ENCODE assay signal across 11 mouse cellular contexts in the genomic region with DNA sequence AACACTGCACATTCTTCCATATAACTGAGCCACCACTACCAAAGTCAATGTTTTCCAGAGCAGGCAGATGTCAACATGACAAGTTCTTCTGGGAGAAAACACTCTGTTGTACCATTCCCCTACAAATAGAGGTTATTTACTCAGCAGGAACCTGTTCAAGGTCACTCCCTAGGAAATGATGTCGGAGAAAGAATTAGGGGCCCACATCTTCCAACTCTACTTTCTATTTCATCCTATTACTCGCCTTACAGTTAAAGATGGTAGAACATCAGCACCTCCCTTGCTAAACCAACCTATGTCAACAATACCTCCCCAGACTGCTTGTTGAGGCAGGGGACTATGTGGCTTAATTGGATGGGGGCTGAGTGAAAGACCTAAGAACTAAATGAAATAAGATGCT. TPM values are rescaled to one million over a fixed set of nuclear protein-coding genes. Genes with fewer than 3 reads are reported as not detected.
DNase-seq lines count a peak whose midpoint lies in the region; ATAC-seq and TF ChIP-seq lines count a peak whose summit lies in the region.
"Had no signal": no experiment of that assay in that cellular context is flagged by ENCODE, and none has a peak within 500 bp of the region (broad histone marks: within the 10 kb centered on the region; RNA-seq: fewer than 3 reads in every experiment).

A gene (plus strand): TSS at position 301 of the 400 bp plus-strand sequence.

- TF ChIP-seq CTCF in heart, postnatal 0 days (IDR thresholded peaks at IDR 0.05; ENCODE audit: low read depth), result no peak

- H3K4me1 ChIP-seq in heart, postnatal 0 days (ENCODE audit: control insufficient read depth, insufficient read depth), result no peaks in the 10 kb centered on the region
- no peaks in the 10 kb centered on the region for H3K4me1 ChIP-seq in embryonic facial prominence, embryonic 10.5 days
- H3K4me1 ChIP-seq in hindbrain, embryonic 16.5 days (ENCODE audit: control insufficient read depth, insufficient read depth, low read depth, low read length), result no peaks in the 10 kb centered on the region
- no peaks in the 10 kb centered on the region for H3K4me1 ChIP-seq in midbrain, embryonic 12.5 days

- H3K36me3 ChIP-seq in heart, postnatal 0 days (replicated peaks; ENCODE audit: control insufficient read depth, insufficient read depth, low read length), result no peaks in the 10 kb centered on the region
- H3K36me3 ChIP-seq in embryonic facial prominence, embryonic 10.5 days (replicated peaks), result no peaks in the 10 kb centered on the region
- no peaks in the 10 kb centered on the region for H3K36me3 ChIP-seq in hindbrain, embryonic 16.5 days (ENCODE audit: control insufficient read depth, insufficient read depth, low read length)
- H3K36me3 ChIP-seq in midbrain, embryonic 12.5 days, result no peaks in the 10 kb centered on the region

- peak within 1 kb of the TSS; percentile 55; the same call in 1 of the 2 replicates for H3K4me3 ChIP-seq in heart, postnatal 0 days (ENCODE audit: low read depth, low read length)
- peak within 1 kb of the TSS; percentile 61; the same call in 1 of the 2 replicates for H3K4me3 ChIP-seq in embryonic facial prominence, embryonic 10.5 days
- H3K4me3 ChIP-seq in hindbrain, embryonic 16.5 days (ENCODE audit: low read length), result peak within 1 kb of the TSS; percentile 52
- no peak within 1 kb of the TSS for H3K4me3 ChIP-seq in midbrain, embryonic 12.5 days

- H3K9me3 ChIP-seq in heart, postnatal 0 days (replicated peaks; ENCODE audit: control insufficient read depth, low read length), result no peaks in the 10 kb centered on the region
- no peaks in the 10 kb centered on the region for H3K9me3 ChIP-seq in embryonic facial prominence, embryonic 10.5 days
- no peaks in the 10 kb centered on the region for H3K9me3 ChIP-seq in hindbrain, embryonic 16.5 days (ENCODE audit: control insufficient read depth, low read length)
- H3K9me3 ChIP-seq in midbrain, embryonic 12.5 days, result no peaks in the 10 kb centered on the region
- H3K9me3 ChIP-seq: megakaryocyte, embryonic 14.5 days had no signal

- H3K4me2 ChIP-seq in heart, postnatal 0 days (ENCODE audit: low read depth, low read length), result peak within 1 kb of the TSS; percentile 50
- H3K4me2 ChIP-seq in hindbrain, embryonic 16.5 days (ENCODE audit: low read length), result peak within 1 kb of the TSS; percentile 48
- H3K4me2 ChIP-seq in midbrain, embryonic 12.5 days (replicated peaks), result peak within 1 kb of the TSS; percentile 41

- WGBS in heart, postnatal 0 days, result 76% methylated on average over 2 of the region's 2 CpGs
- WGBS in embryonic facial prominence, embryonic 10.5 days, result 87% methylated on average over 2 of the region's 2 CpGs
- 89% methylated on average over 2 of the region's 2 CpGs for WGBS in hindbrain, embryonic 16.5 days
- WGBS in midbrain, embryonic 12.5 days, result 86% methylated on average over 2 of the region's 2 CpGs

- no peak for DNase-seq in heart, postnatal 0 days (ENCODE audit: low spot score)
- DNase-seq in heart, postnatal 4 days, result no peak
- DNase-seq in embryonic facial prominence, embryonic 10.5 days (ENCODE audit: low spot score), result no peak
- no peak for DNase-seq in embryo, embryonic 11 days
- no peak for DNase-seq in adrenal gland, postnatal 25 days
- DNase-seq in gastrocnemius, postnatal 4 days (ENCODE audit: low spot score in 2 of 2), result no peak
- DNase-seq: adrenal gland, adult 2 months had no signal

- no peak for ATAC-seq in heart, postnatal 0 days (ENCODE audit: insufficient read depth, low read depth)
- ATAC-seq in hindbrain, embryonic 16.5 days, result no peak
- ATAC-seq in midbrain, embryonic 12.5 days (ENCODE audit: low FRiP score, low read depth), result no peak

- H3K27ac ChIP-seq in heart, postnatal 0 days (ENCODE audit: low read depth), result no peak within 1 kb of the TSS
- no peak within 1 kb of the TSS for H3K27ac ChIP-seq in embryonic facial prominence, embryonic 10.5 days (replicated peaks)
- H3K27ac ChIP-seq in hindbrain, embryonic 16.5 days (ENCODE audit: low read depth, low read length), result no peak within 1 kb of the TSS
- H3K27ac ChIP-seq in midbrain, embryonic 12.5 days (replicated peaks), result no peak within 1 kb of the TSS

- H3K9ac ChIP-seq in heart, postnatal 0 days (replicated peaks; ENCODE audit: low read depth, low read length), result no peak within 1 kb of the TSS
- H3K9ac ChIP-seq in hindbrain, embryonic 16.5 days (ENCODE audit: low read depth, low read length), result no peak within 1 kb of the TSS
- H3K9ac ChIP-seq in midbrain, embryonic 12.5 days (replicated peaks), result no peak within 1 kb of the TSS

- no peak for TF ChIP-seq EP300 in heart, postnatal 0 days (IDR thresholded peaks at IDR 0.05; ENCODE audit: low read depth)

- H3K27me3 ChIP-seq in heart, postnatal 0 days (ENCODE audit: control insufficient read depth, insufficient read depth, low read length), result no peaks in the 10 kb centered on the region
- peaks cover 92% of the 10 kb centered on the region for H3K27me3 ChIP-seq in embryonic facial prominence, embryonic 10.5 days (replicated peaks; ENCODE audit: low read depth, poor library complexity, severe bottlenecking)
- H3K27me3 ChIP-seq in hindbrain, embryonic 16.5 days (replicated peaks; ENCODE audit: control insufficient read depth, insufficient read depth, low read length), result peaks cover 2% of the 10 kb centered on the region; the same call in 1 of the 2 replicates
- H3K27me3 ChIP-seq in midbrain, embryonic 12.5 days, result peaks cover 45% of the 10 kb centered on the region

RNA-seq across cellular contexts. Expression of the gene that starts here (rescaled TPM):
- 0.19 TPM in 1 of 2 replicates, not detected in the other for total RNA-seq in heart, postnatal 0 days (2014; rRNA removed; ENCODE audit: low replicate concordance)
- polyA plus RNA-seq in heart, postnatal 0 days (2015; fragmentation: Nextera tagmentation; extraction: Ambion mirVana), result 0.05 TPM in 1 of 2 replicates, not detected in the other
- under 1 TPM in 1 of 2 experiments, not detected in 1; 0.20 TPM for total RNA-seq in heart, postnatal 4 days (2021)
- polyA plus RNA-seq in embryonic facial prominence, embryonic 10.5 days (2016; fragmentation: Nextera tagmentation; extraction: Ambion mirVana), result not detected in 2 replicates
- 0.06 TPM in 1 of 2 replicates, not detected in the other for polyA plus RNA-seq in hindbrain, embryonic 16.5 days (2015; fragmentation: Nextera tagmentation; extraction: Ambion mirVana)
- not detected in 2 replicates for polyA plus RNA-seq in midbrain, embryonic 12.5 days (2016; fragmentation: Nextera tagmentation; extraction: Ambion mirVana)
- total RNA-seq in adrenal gland, postnatal 25 days (2021), result 0.15 TPM in 1 of 2 replicates, not detected in the other
- total RNA-seq in gastrocnemius, postnatal 4 days (2021), result not detected
- polyA plus RNA-seq: adrenal gland, adult 2 months; small intestine, adult 2 months had no signal
